Mouse (Mus musculus) hematopoietic multipotent progenitor cell, adult 10-12 weeks (in vitro differentiated cells): ENCODE results near the gene Atraid. TPM values are rescaled to one million over a fixed set of nuclear protein-coding genes. Genes with fewer than 3 reads are reported as not detected.

ENCODE experiments used
- polyA plus RNA-seq: library from polyadenylated mRNA; stranded (reverse); fragments of >175 nt; gene quantifications from 2 replicates; pipeline ENCODE4 v1.2.3, GENCODE M21; 2012; ENCODE audit warnings: low replicate concordance

The Atraid gene
- polyA plus RNA-seq, result 34.5 and 40.4 TPM in 2 replicates

GRCm38 (mm10) chr5:31047848-31048762, at the start of gene Atraid:
Gene Atraid, plus strand, starts transcription at chr5:31048312.

GRCm38 (mm10) chr5:31048763-31049641, 890 bp downstream of the Atraid start, which contains the start of gene Slc5a6:
Gene Slc5a6, minus strand, starts transcription at chr5:31048924.

GRCm38 (mm10) chr5:31054261-31055215, 6.4 kb downstream of the Atraid start, which contains the start of gene Cad:
Gene Cad, plus strand, starts transcription at chr5:31054780.

Other genes starting within 250 kb of the Atraid start
- gene Mapre3, start 233.7 kb upstream of the Atraid start, polyA plus RNA-seq, result 23.5 and 47.1 TPM in 2 replicates
- gene Tmem214, start 180.3 kb upstream of the Atraid start, polyA plus RNA-seq, result 22.1 and 33.5 TPM in 2 replicates
- 47.8 and 117 TPM in 2 replicates for gene Agbl5, start 159.6 kb upstream of the Atraid start, polyA plus RNA-seq
- 69.0 and 88.1 TPM in 2 replicates for gene Ost4, start 140.5 kb upstream of the Atraid start, polyA plus RNA-seq
- gene Emilin1, start 134.9 kb upstream of the Atraid start, polyA plus RNA-seq, result 7.6 and 9.2 TPM in 2 replicates
- 16.9 and 28.2 TPM in 2 replicates for gene Khk, start 126.9 kb upstream of the Atraid start, polyA plus RNA-seq
- gene Cgref1, start 102.7 kb upstream of the Atraid start, polyA plus RNA-seq, result not detected in 2 replicates
- gene Preb, start 88.0 kb upstream of the Atraid start, polyA plus RNA-seq, result 69.0 and 140 TPM in 2 replicates
- gene Tcf23, start 79.7 kb upstream of the Atraid start, polyA plus RNA-seq, result not detected in 2 replicates
- 0.99 and 7.6 TPM in 2 replicates for gene Slc5a6, start 612 bp downstream of the Atraid start, polyA plus RNA-seq
- 138 and 183 TPM in 2 replicates for gene Cad, start 6.5 kb downstream of the Atraid start, polyA plus RNA-seq
- not detected in 2 replicates for gene Dnajc5g, start 58.0 kb downstream of the Atraid start, polyA plus RNA-seq
- not detected in 2 replicates for gene Slc30a3, start 59.9 kb downstream of the Atraid start, polyA plus RNA-seq
- gene Trim54, start 68.4 kb downstream of the Atraid start, polyA plus RNA-seq, result not detected in 2 replicates
- gene Ucn, start 90.5 kb downstream of the Atraid start, polyA plus RNA-seq, result not detected in 2 replicates
- gene Mpv17, start 105.9 kb downstream of the Atraid start, polyA plus RNA-seq, result 6.9 and 9.5 TPM in 2 replicates
- gene Gm29609, start 131.6 kb downstream of the Atraid start, polyA plus RNA-seq, result 12.7 and 18.1 TPM in 2 replicates
- 53.0 and 56.8 TPM in 2 replicates for gene Gtf3c2, start 131.8 kb downstream of the Atraid start, polyA plus RNA-seq
- gene Snx17, start 144.9 kb downstream of the Atraid start, polyA plus RNA-seq, result 32.7 and 32.9 TPM in 2 replicates
- 82.6 and 198 TPM in 2 replicates for gene Eif2b4, start 145.1 kb downstream of the Atraid start, polyA plus RNA-seq
- gene Zfp513, start 154.0 kb downstream of the Atraid start, polyA plus RNA-seq, result 85.6 and 214 TPM in 2 replicates
- 143 and 183 TPM in 2 replicates for gene Ppm1g, start 172.4 kb downstream of the Atraid start, polyA plus RNA-seq
- gene Nrbp1, start 192.6 kb downstream of the Atraid start, polyA plus RNA-seq, result 45.1 and 66.7 TPM in 2 replicates
- gene Gm9970, start 192.9 kb downstream of the Atraid start, polyA plus RNA-seq, result 0.39 and 0.83 TPM in 2 replicates
- gene Krtcap3, start 203.4 kb downstream of the Atraid start, polyA plus RNA-seq, result 12.7 and 31.3 TPM in 2 replicates
- gene Ift172, start 242.8 kb downstream of the Atraid start, polyA plus RNA-seq, result 25.9 and 29.5 TPM in 2 replicates
- 0.55 and 1.1 TPM in 2 replicates for gene Fndc4, start 247.8 kb downstream of the Atraid start, polyA plus RNA-seq
- gene Gckr, start 249.1 kb downstream of the Atraid start, polyA plus RNA-seq, result not detected in 2 replicates